Mouse (Mus musculus): Measurements from ENCODE around the gene Kalrn. TPM values are rescaled to one million over a fixed set of nuclear protein-coding genes. Genes with fewer than 3 reads are reported as not detected.

Kalrn gene
- polyA plus RNA-seq (2014; fragmentation: Nextera tagmentation; extraction: Ambion mirVana), result 20.9 and 22.1 TPM in 2 replicates

GRCm38 (mm10) chr16:34573151-34573802 is at the start of gene Kalrn:
Gene Kalrn (minus strand): TSS chr16:34573532.
- Histone ChIP-seq H3K4me2 (replicated peaks; ENCODE audit: low read depth, low read length) (peak within 1 kb of the TSS; percentile 84), H3K4me1 (ENCODE audit: control insufficient read depth, insufficient read depth, low read length) (peaks cover 16% of the 10 kb centered on the region; the same call in 1 of the 2 replicates), H3K9ac (replicated peaks; ENCODE audit: low read depth, low read length) (peak within 1 kb of the TSS; percentile 94), H3K27me3 (ENCODE audit: control insufficient read depth, insufficient read depth, low read length) (no peaks in the 10 kb centered on the region), H3K4me3 (ENCODE audit: low read depth, low read length) (peak within 1 kb of the TSS; percentile 79), H3K9me3 (ENCODE audit: control insufficient read depth, low read depth, low read length) (peaks cover 3% of the 10 kb centered on the region; the same call in 1 of the 2 replicates), H3K36me3 (ENCODE audit: control insufficient read depth, insufficient read depth, low read length) (no peaks in the 10 kb centered on the region), H3K27ac (ENCODE audit: low read length) (peak within 1 kb of the TSS; percentile 83)
- ATAC-seq (ENCODE audit: insufficient number of reproducible peaks, insufficient read depth, low FRiP score, low read depth), result peak; percentile 92
- WGBS, result under 1% methylated on average over 43 of the region's 84 CpGs

- H3K27ac ChIP-seq (ENCODE audit: low read length), result no peak overlapping the region
- H3K9ac ChIP-seq (replicated peaks; ENCODE audit: low read depth, low read length), result no peak overlapping the region
- 83% methylated on average over 2 of the region's 2 CpGs for WGBS
- no peak for ATAC-seq (ENCODE audit: insufficient number of reproducible peaks, insufficient read depth, low FRiP score, low read depth)
- H3K9me3 ChIP-seq (ENCODE audit: control insufficient read depth, low read depth, low read length), result no peaks in the 10 kb centered on the region
- no peak overlapping the region for H3K4me3 ChIP-seq (ENCODE audit: low read depth, low read length)
- no peak overlapping the region for H3K4me2 ChIP-seq (replicated peaks; ENCODE audit: low read depth, low read length)
- no peaks in the 10 kb centered on the region for H3K36me3 ChIP-seq (ENCODE audit: control insufficient read depth, insufficient read depth, low read length)
- H3K27me3 ChIP-seq (ENCODE audit: control insufficient read depth, insufficient read depth, low read length), result no peaks in the 10 kb centered on the region
- H3K4me1 ChIP-seq (ENCODE audit: control insufficient read depth, insufficient read depth, low read length), result no peaks in the 10 kb centered on the region
These were observed 40.7 kb upstream of the Kalrn start for GRCm38 (mm10) chr16:34614021-34614420.

- H3K27ac ChIP-seq (ENCODE audit: low read length), result no peak overlapping the region
- H3K4me2 ChIP-seq (replicated peaks; ENCODE audit: low read depth, low read length), result no peak overlapping the region
- no peak overlapping the region for H3K4me3 ChIP-seq (ENCODE audit: low read depth, low read length)
- H3K9me3 ChIP-seq (ENCODE audit: control insufficient read depth, low read depth, low read length), result no peaks in the 10 kb centered on the region
- H3K36me3 ChIP-seq (ENCODE audit: control insufficient read depth, insufficient read depth, low read length), result no peaks in the 10 kb centered on the region
- no peaks in the 10 kb centered on the region for H3K27me3 ChIP-seq (ENCODE audit: control insufficient read depth, insufficient read depth, low read length)
- H3K9ac ChIP-seq (replicated peaks; ENCODE audit: low read depth, low read length), result no peak overlapping the region
- no peak for ATAC-seq (ENCODE audit: insufficient number of reproducible peaks, insufficient read depth, low FRiP score, low read depth)
- WGBS, result 88% methylated on average over 1 of the region's 1 CpGs
- no peaks in the 10 kb centered on the region for H3K4me1 ChIP-seq (ENCODE audit: control insufficient read depth, insufficient read depth, low read length)
These were observed 36.8 kb upstream of the Kalrn start for GRCm38 (mm10) chr16:34610137-34610536.

- H3K4me1 ChIP-seq (ENCODE audit: control insufficient read depth, insufficient read depth, low read length), result no peaks in the 10 kb centered on the region
- no peak overlapping the region for H3K9ac ChIP-seq (replicated peaks; ENCODE audit: low read depth, low read length)
- no peaks in the 10 kb centered on the region for H3K9me3 ChIP-seq (ENCODE audit: control insufficient read depth, low read depth, low read length)
- ATAC-seq (ENCODE audit: insufficient number of reproducible peaks, insufficient read depth, low FRiP score, low read depth), result no peak
- no peak overlapping the region for H3K4me3 ChIP-seq (ENCODE audit: low read depth, low read length)
- no peak overlapping the region for H3K4me2 ChIP-seq (replicated peaks; ENCODE audit: low read depth, low read length)
- H3K36me3 ChIP-seq (ENCODE audit: control insufficient read depth, insufficient read depth, low read length), result no peaks in the 10 kb centered on the region
- no peaks in the 10 kb centered on the region for H3K27me3 ChIP-seq (ENCODE audit: control insufficient read depth, insufficient read depth, low read length)
- no peak overlapping the region for H3K27ac ChIP-seq (ENCODE audit: low read length)
- WGBS, result 23% methylated on average over 3 of the region's 3 CpGs
These were observed 32.3 kb upstream of the Kalrn start for GRCm38 (mm10) chr16:34605679-34606078.

- Histone ChIP-seq H3K4me2 (replicated peaks; ENCODE audit: low read depth, low read length) (no peak overlapping the region), H3K27me3 (ENCODE audit: control insufficient read depth, insufficient read depth, low read length) (no peaks in the 10 kb centered on the region), H3K4me3 (ENCODE audit: low read depth, low read length) (no peak overlapping the region), H3K27ac (ENCODE audit: low read length) (no peak overlapping the region), H3K9ac (replicated peaks; ENCODE audit: low read depth, low read length) (no peak overlapping the region), H3K9me3 (ENCODE audit: control insufficient read depth, low read depth, low read length) (no peaks in the 10 kb centered on the region), H3K36me3 (ENCODE audit: control insufficient read depth, insufficient read depth, low read length) (no peaks in the 10 kb centered on the region), H3K4me1 (ENCODE audit: control insufficient read depth, insufficient read depth, low read length) (no peaks in the 10 kb centered on the region)
- WGBS, result 38% methylated on average over 6 of the region's 6 CpGs
- no peak for ATAC-seq (ENCODE audit: insufficient number of reproducible peaks, insufficient read depth, low FRiP score, low read depth)
These were observed 30.5 kb upstream of the Kalrn start for GRCm38 (mm10) chr16:34603854-34604253.

GRCm38 (mm10) chr16:34603076-34603475 is 29.7 kb upstream of the Kalrn start:
- Histone ChIP-seq H3K9ac (replicated peaks; ENCODE audit: low read depth, low read length) (no peak overlapping the region), H3K27me3 (ENCODE audit: control insufficient read depth, insufficient read depth, low read length) (no peaks in the 10 kb centered on the region), H3K36me3 (ENCODE audit: control insufficient read depth, insufficient read depth, low read length) (no peaks in the 10 kb centered on the region), H3K4me2 (replicated peaks; ENCODE audit: low read depth, low read length) (no peak overlapping the region), H3K4me3 (ENCODE audit: low read depth, low read length) (no peak overlapping the region), H3K9me3 (ENCODE audit: control insufficient read depth, low read depth, low read length) (no peaks in the 10 kb centered on the region), H3K27ac (ENCODE audit: low read length) (no peak overlapping the region), H3K4me1 (ENCODE audit: control insufficient read depth, insufficient read depth, low read length) (no peaks in the 10 kb centered on the region)
- 66% methylated on average over 4 of the region's 4 CpGs for WGBS
- no peak for ATAC-seq (ENCODE audit: insufficient number of reproducible peaks, insufficient read depth, low FRiP score, low read depth)

GRCm38 (mm10) chr16:34601954-34602353 is 28.6 kb upstream of the Kalrn start:
- H3K4me2 ChIP-seq (replicated peaks; ENCODE audit: low read depth, low read length), result no peak overlapping the region
- H3K4me1 ChIP-seq (ENCODE audit: control insufficient read depth, insufficient read depth, low read length), result no peaks in the 10 kb centered on the region
- no peak overlapping the region for H3K9ac ChIP-seq (replicated peaks; ENCODE audit: low read depth, low read length)
- H3K9me3 ChIP-seq (ENCODE audit: control insufficient read depth, low read depth, low read length), result no peaks in the 10 kb centered on the region
- H3K36me3 ChIP-seq (ENCODE audit: control insufficient read depth, insufficient read depth, low read length), result no peaks in the 10 kb centered on the region
- no peak overlapping the region for H3K27ac ChIP-seq (ENCODE audit: low read length)
- 74% methylated on average over 4 of the region's 4 CpGs for WGBS
- H3K4me3 ChIP-seq (ENCODE audit: low read depth, low read length), result no peak overlapping the region
- ATAC-seq (ENCODE audit: insufficient number of reproducible peaks, insufficient read depth, low FRiP score, low read depth), result no peak
- H3K27me3 ChIP-seq (ENCODE audit: control insufficient read depth, insufficient read depth, low read length), result no peaks in the 10 kb centered on the region

- Histone ChIP-seq H3K4me2 (replicated peaks; ENCODE audit: low read depth, low read length) (no peak overlapping the region), H3K9me3 (ENCODE audit: control insufficient read depth, low read depth, low read length) (no peaks in the 10 kb centered on the region), H3K27ac (ENCODE audit: low read length) (no peak overlapping the region), H3K4me3 (ENCODE audit: low read depth, low read length) (no peak overlapping the region), H3K36me3 (ENCODE audit: control insufficient read depth, insufficient read depth, low read length) (no peaks in the 10 kb centered on the region), H3K4me1 (ENCODE audit: control insufficient read depth, insufficient read depth, low read length) (no peaks in the 10 kb centered on the region), H3K27me3 (ENCODE audit: control insufficient read depth, insufficient read depth, low read length) (no peaks in the 10 kb centered on the region), H3K9ac (replicated peaks; ENCODE audit: low read depth, low read length) (no peak overlapping the region)
- ATAC-seq (ENCODE audit: insufficient number of reproducible peaks, insufficient read depth, low FRiP score, low read depth), result no peak
- 19% methylated on average over 3 of the region's 3 CpGs for WGBS
These were observed 22.0 kb upstream of the Kalrn start for GRCm38 (mm10) chr16:34595294-34595693.
